Mouse (Mus musculus) heart, adult 2 months (tissue): Measurements from ENCODE around the gene Spata32.

Experiments used
- CTCF ChIP-seq: fragments of 200-600 bp; IDR thresholded peaks from 2 replicates; pipeline ENCODE4 v1.8.1; 2022; ENCODE audit warnings: antibody characterized with exemption, mild to moderate bottlenecking, moderate library complexity
- POLR2A ChIP-seq: fragments of 200-500 bp; IDR thresholded peaks from 2 replicates; pipeline ENCODE4 v1.6.1; 2011; ENCODE audit warnings: mild to moderate bottlenecking, low read depth, low read length, control low read depth; ENCODE audit not compliant: insufficient read depth

GRCm38 (mm10) chr11:103235702-103236101 lies 17.5 kb upstream of the Spata32 start:
- TF ChIP-seq CTCF (no peak), POLR2A (no peak)
